Mouse (Mus musculus) limb, embryonic 10.5 days (tissue): ENCODE data around the gene Pcdh7. TPM values are rescaled to one million over a fixed set of nuclear protein-coding genes. Genes with fewer than 3 reads are reported as not detected.
"Not testable (repeated sequence)": the region's sequence is repeated elsewhere in the genome, so short reads cannot be mapped to it uniquely, and the experiment has no call there.

Experiments
- DNase-seq: peaks from one replicate; pipeline ENCODE4 v3.0.0-alpha.2; 2017; ENCODE audit warnings: low spot score
- H3K27ac ChIP-seq: fragments of 300-500 bp; sonication (generic); 2 replicates; pipeline ENCODE4 v1.5.1; 2016; ENCODE audit warnings: mild to moderate bottlenecking
- H3K27me3 ChIP-seq: fragments of 300-500 bp; sonication (generic); 2 replicates; pipeline ENCODE4 v1.6.1; 2016; ENCODE audit warnings: low read depth, mild to moderate bottlenecking; ENCODE audit not compliant: poor library complexity, severe bottlenecking
- H3K36me3 ChIP-seq: fragments of 300-500 bp; sonication (generic); 2 replicates; pipeline ENCODE4 v1.6.1; 2016; ENCODE audit warnings: mild to moderate bottlenecking, moderate library complexity
- H3K4me1 ChIP-seq: fragments of 300-500 bp; sonication (generic); 2 replicates; pipeline ENCODE4 v1.6.1; 2016
- H3K4me3 ChIP-seq: fragments of 300-500 bp; sonication (generic); 2 replicates; pipeline ENCODE4 v1.5.1; 2016; ENCODE audit warnings: mild to moderate bottlenecking, moderate library complexity
- H3K9me3 ChIP-seq: fragments of 300-500 bp; sonication (generic); replicated peaks from 2 replicates; pipeline ENCODE4 v1.6.1; 2016; ENCODE audit warnings: mild to moderate bottlenecking
- WGBS: fragments of 180-500 bp; shearing (Covaris S2); methylation state at CpG from one replicate; pipeline ENCODE4 v1.1.7; 2016; 5-methylcytosine and 5-hydroxymethylcytosine counted together
- polyA plus RNA-seq: library from polyadenylated mRNA; unstranded; fragments of >200 nt; fragmentation: Nextera tagmentation; extraction: Ambion mirVana; gene quantifications from 2 replicates; pipeline ENCODE4 v1.2.1, GENCODE M21; 2016

The Pcdh7 gene
- 5.5 and 6.0 TPM in 2 replicates for polyA plus RNA-seq

GRCm38 (mm10) chr5:57717906-57718875, at the start of gene Pcdh7:
Gene Pcdh7 (plus strand): TSS chr5:57717967.
- H3K4me3 ChIP-seq: peak within 1 kb of the TSS; percentile 62
- peak; percentile 75 for DNase-seq
- under 1% methylated on average over 70 of the region's 70 CpGs for WGBS
- peak within 1 kb of the TSS; percentile 90 for H3K27ac ChIP-seq
- H3K4me1 ChIP-seq: peaks cover 44% of the 10 kb centered on the region
- no peaks in the 10 kb centered on the region for H3K36me3 ChIP-seq
- no peaks in the 10 kb centered on the region for H3K9me3 ChIP-seq
- peaks cover 31% of the 10 kb centered on the region for H3K27me3 ChIP-seq

GRCm38 (mm10) chr5:57676970-57677369, 40.8 kb upstream of the Pcdh7 start:
- not testable (repeated sequence) for DNase-seq, H3K4me1 ChIP-seq, H3K27ac ChIP-seq, H3K27me3 ChIP-seq, H3K4me3 ChIP-seq, H3K9me3 ChIP-seq, H3K36me3 ChIP-seq
- WGBS: 93% methylated on average over 2 of the region's 2 CpGs

GRCm38 (mm10) chr5:57708396-57708795, 9.4 kb upstream of the Pcdh7 start:
- H3K27ac ChIP-seq: no peak overlapping the region
- DNase-seq: no peak
- H3K27me3 ChIP-seq: no peaks in the 10 kb centered on the region
- WGBS: 96% methylated on average over 2 of the region's 2 CpGs
- H3K36me3 ChIP-seq: no peaks in the 10 kb centered on the region
- H3K4me1 ChIP-seq: no peaks in the 10 kb centered on the region
- H3K4me3 ChIP-seq: no peak overlapping the region
- H3K9me3 ChIP-seq: no peaks in the 10 kb centered on the region

- H3K27ac ChIP-seq: peak overlapping the region; percentile 90; the same call in 1 of the 2 replicates
- WGBS: 1% methylated on average over 10 of the region's 10 CpGs
- peaks cover 9% of the 10 kb centered on the region for H3K4me1 ChIP-seq
- H3K36me3 ChIP-seq: no peaks in the 10 kb centered on the region
- no peaks in the 10 kb centered on the region for H3K27me3 ChIP-seq
- peak; percentile 30 for DNase-seq
- H3K9me3 ChIP-seq: no peaks in the 10 kb centered on the region
- H3K4me3 ChIP-seq: peak overlapping the region; percentile 62
Measured at GRCm38 (mm10) chr5:57713980-57714379, 3.8 kb upstream of the Pcdh7 start.

GRCm38 (mm10) chr5:57714621-57715523, 2.9 kb upstream of the Pcdh7 start:
- peaks cover 7% of the 10 kb centered on the region for H3K27me3 ChIP-seq
- no peaks in the 10 kb centered on the region for H3K36me3 ChIP-seq
- peak overlapping the region; percentile 62 for H3K4me3 ChIP-seq
- under 1% methylated on average over 45 of the region's 45 CpGs for WGBS
- H3K27ac ChIP-seq: peak overlapping the region; percentile 90
- H3K4me1 ChIP-seq: peaks cover 18% of the 10 kb centered on the region
- DNase-seq: peak; percentile 83
- H3K9me3 ChIP-seq: no peaks in the 10 kb centered on the region

GRCm38 (mm10) chr5:57715524-57716400, 2.0 kb upstream of the Pcdh7 start:
- Histone ChIP-seq H3K4me1 (peaks cover 27% of the 10 kb centered on the region), H3K27ac (peak overlapping the region; percentile 90), H3K4me3 (peak overlapping the region; percentile 62), H3K27me3 (peaks cover 15% of the 10 kb centered on the region), H3K36me3 (no peaks in the 10 kb centered on the region), H3K9me3 (no peaks in the 10 kb centered on the region)
- peak; percentile 84 for DNase-seq
- WGBS: under 1% methylated on average over 53 of the region's 53 CpGs

GRCm38 (mm10) chr5:57716421-57717237, 1.1 kb upstream of the Pcdh7 start:
- Histone ChIP-seq H3K9me3 (no peaks in the 10 kb centered on the region), H3K27ac (peak overlapping the region; percentile 90), H3K36me3 (no peaks in the 10 kb centered on the region), H3K4me1 (peaks cover 34% of the 10 kb centered on the region), H3K4me3 (peak overlapping the region; percentile 62), H3K27me3 (peaks cover 24% of the 10 kb centered on the region)
- peak; percentile 71 for DNase-seq
- under 1% methylated on average over 29 of the region's 29 CpGs for WGBS

GRCm38 (mm10) chr5:57717238-57717905, 395 bp upstream of the Pcdh7 start:
- WGBS: under 1% methylated on average over 53 of the region's 53 CpGs
- Histone ChIP-seq H3K4me1 (peaks cover 41% of the 10 kb centered on the region), H3K9me3 (no peaks in the 10 kb centered on the region), H3K27me3 (peaks cover 31% of the 10 kb centered on the region), H3K36me3 (no peaks in the 10 kb centered on the region), H3K4me3 (peak overlapping the region; percentile 62), H3K27ac (peak overlapping the region; percentile 90)
- DNase-seq: peak; percentile 82

GRCm38 (mm10) chr5:57718876-57719593, 1.3 kb downstream of the Pcdh7 start:
- DNase-seq: peak; percentile 60
- WGBS: under 1% methylated on average over 50 of the region's 54 CpGs
- Histone ChIP-seq H3K36me3 (no peaks in the 10 kb centered on the region), H3K27ac (peak overlapping the region; percentile 90), H3K9me3 (no peaks in the 10 kb centered on the region), H3K4me1 (peaks cover 44% of the 10 kb centered on the region), H3K4me3 (peak overlapping the region; percentile 62), H3K27me3 (peaks cover 31% of the 10 kb centered on the region)

- H3K27ac ChIP-seq: peak overlapping the region; percentile 90
- H3K4me3 ChIP-seq: peak overlapping the region; percentile 62
- H3K9me3 ChIP-seq: no peaks in the 10 kb centered on the region
- peaks cover 31% of the 10 kb centered on the region for H3K27me3 ChIP-seq
- H3K36me3 ChIP-seq: no peaks in the 10 kb centered on the region
- WGBS: under 1% methylated on average over 59 of the region's 59 CpGs
- peak; percentile 79 for DNase-seq
- H3K4me1 ChIP-seq: peaks cover 44% of the 10 kb centered on the region
Measured at GRCm38 (mm10) chr5:57719594-57720185, 1.9 kb downstream of the Pcdh7 start.
